Mouse (Mus musculus): ENCODE data around the gene Tmem120b.

DNA sequence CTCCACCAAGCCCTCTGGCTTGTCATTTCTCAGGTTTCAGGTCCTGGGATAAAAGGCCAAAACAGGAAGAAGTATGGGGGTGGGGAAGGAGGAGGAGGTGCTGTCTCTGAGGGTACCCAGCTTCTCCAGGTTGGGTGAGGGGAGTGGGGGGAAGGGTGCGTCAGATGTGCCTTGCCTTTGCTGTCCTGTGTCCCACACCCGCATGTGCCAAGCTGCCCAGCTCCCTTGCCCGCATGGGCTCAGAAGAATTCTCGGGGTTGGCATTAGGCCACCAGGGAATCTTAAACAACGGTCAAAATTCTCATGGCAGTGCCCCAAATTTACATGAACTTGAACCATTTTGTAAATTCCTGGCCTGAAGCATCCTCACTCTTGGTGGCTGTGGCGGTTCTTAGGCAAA, 41.8 kb upstream of the Tmem120b start:
- TF ChIP-seq CTCF (IDR thresholded peaks at IDR 0.05; ENCODE audit: borderline replicate concordance, insufficient read depth, low read length) (no peak), POLR2A (IDR thresholded peaks at IDR 0.05; ENCODE audit: low read depth, low read length) (no peak)
